Mouse (Mus musculus) heart, postnatal 10 days (tissue): Measurements from ENCODE around the gene Chic1. TPM values are rescaled to one million over a fixed set of nuclear protein-coding genes. Genes with fewer than 3 reads are reported as not detected.

ENCODE experiments used
- DNase-seq, 2 experiments: peaks; one replicate each; pipeline ENCODE4 v3.0.0; 2021
- intact Hi-C: fragments of 180-260 bp; cut with DNase I; formaldehyde crosslinking; loops from one replicate; pipeline ENCODE4 v1.15.1; 2025
- total RNA-seq, 2 experiments: library from RNA; stranded (reverse); gene quantifications; 2 replicates each; pipeline ENCODE4 v1.2.3; 2021

The Chic1 gene
- total RNA-seq = 1 to 10 TPM; 1.2 to 1.3 TPM

- intact Hi-C loops = no loop called here
- DNase-seq = peak; percentile 70 to 74
Observed at GRCm38 (mm10) chrX:103356287-103356686, at the start of gene Chic1. Gene Chic1, plus strand, starts transcription at chrX:103356476.

GRCm38 (mm10) chrX:103308262-103308661 is 48.0 kb upstream of the Chic1 start:
- intact Hi-C loops = no loop called here
- DNase-seq = no peak

- DNase-seq = no peak
- intact Hi-C loops = no loop called here
Observed at GRCm38 (mm10) chrX:103311723-103312122, 44.6 kb upstream of the Chic1 start.

GRCm38 (mm10) chrX:103314146-103314545 is 42.1 kb upstream of the Chic1 start:
- intact Hi-C loops = no loop called here
- DNase-seq = no peak

GRCm38 (mm10) chrX:103321146-103321545 is 35.1 kb upstream of the Chic1 start, which contains the start of gene Cdx4:
Gene Cdx4, plus strand, starts transcription at chrX:103321398.
- intact Hi-C loops = no loop called here
- no peak for DNase-seq

GRCm38 (mm10) chrX:103325900-103326299 is 30.4 kb upstream of the Chic1 start:
- intact Hi-C loops = no loop called here
- no peak for DNase-seq

GRCm38 (mm10) chrX:103329386-103329785 is 26.9 kb upstream of the Chic1 start:
- intact Hi-C loops = no loop called here
- no peak for DNase-seq

GRCm38 (mm10) chrX:103331125-103331858 is 25.0 kb upstream of the Chic1 start:
- DNase-seq = no peak
- intact Hi-C loops = no loop called here

GRCm38 (mm10) chrX:103341369-103342113 is 14.7 kb upstream of the Chic1 start:
- intact Hi-C loops = no loop called here
- no peak for DNase-seq

- no peak for DNase-seq
- intact Hi-C loops = no loop called here
Observed at GRCm38 (mm10) chrX:103355784-103356183, 492 bp upstream of the Chic1 start.

- DNase-seq = peak in 1 of 2 experiments; percentile 6
- intact Hi-C loops = no loop called here
Observed at GRCm38 (mm10) chrX:103356761-103357236, 523 bp downstream of the Chic1 start.

GRCm38 (mm10) chrX:103366201-103366600 is 9.9 kb downstream of the Chic1 start:
- DNase-seq = peak; percentile 1 to 7
- intact Hi-C loops = no loop called here

GRCm38 (mm10) chrX:103368650-103369049 is 12.4 kb downstream of the Chic1 start:
- DNase-seq = no peak
- intact Hi-C loops = no loop called here

GRCm38 (mm10) chrX:103371221-103371620 is 14.9 kb downstream of the Chic1 start:
- no peak for DNase-seq
- intact Hi-C loops = loop anchor here (2.0 to 5.0 kb wide), 2 partner anchors 71 to 112 kb away; no protein-coding TSS in a partner anchor

- intact Hi-C loops = loop anchor here (2.0 to 5.0 kb wide), 2 partner anchors 71 to 113 kb away; no protein-coding TSS in a partner anchor
- DNase-seq = peak in 1 of 2 experiments; percentile 16
Observed at GRCm38 (mm10) chrX:103371627-103372026, 15.4 kb downstream of the Chic1 start.

GRCm38 (mm10) chrX:103374250-103374649 is 18.0 kb downstream of the Chic1 start:
- DNase-seq = peak in 1 of 2 experiments; percentile 17
- intact Hi-C loops = loop anchor here (5.0 kb wide), 1 partner anchor 68 kb away; no protein-coding TSS in a partner anchor

- peak in 1 of 2 experiments; percentile 1 for DNase-seq
- intact Hi-C loops = no loop called here
Observed at GRCm38 (mm10) chrX:103384528-103384927, 28.3 kb downstream of the Chic1 start.

- DNase-seq = no peak
- intact Hi-C loops = no loop called here
Observed at GRCm38 (mm10) chrX:103388131-103388530, 31.9 kb downstream of the Chic1 start.

GRCm38 (mm10) chrX:103393841-103394240 is 37.6 kb downstream of the Chic1 start:
- intact Hi-C loops = no loop called here
- DNase-seq = no peak

- intact Hi-C loops = no loop called here
- DNase-seq = no peak
Observed at GRCm38 (mm10) chrX:103405021-103405420, 48.7 kb downstream of the Chic1 start.

GRCm38 (mm10) chrX:103414167-103414566 is 57.9 kb downstream of the Chic1 start, which contains the start of gene Tsx:
Gene Tsx, plus strand, starts transcription at chrX:103414467.
- intact Hi-C loops = no loop called here
- DNase-seq = no peak
